Mouse (Mus musculus) bone marrow macrophage, adult 2 months (primary cell): Measurements from ENCODE around the gene Top2a.

ENCODE experiments used
- CTCF ChIP-seq: IDR thresholded peaks from 2 replicates; pipeline ENCODE4 v1.5.1; 2012; ENCODE audit warnings: low read depth, mild to moderate bottlenecking, low read length, moderate library complexity
- POLR2A ChIP-seq: IDR thresholded peaks from 2 replicates; pipeline ENCODE4 v1.6.1; 2012; ENCODE audit warnings: mild to moderate bottlenecking, low read depth, low read length, borderline replicate concordance

DNA sequence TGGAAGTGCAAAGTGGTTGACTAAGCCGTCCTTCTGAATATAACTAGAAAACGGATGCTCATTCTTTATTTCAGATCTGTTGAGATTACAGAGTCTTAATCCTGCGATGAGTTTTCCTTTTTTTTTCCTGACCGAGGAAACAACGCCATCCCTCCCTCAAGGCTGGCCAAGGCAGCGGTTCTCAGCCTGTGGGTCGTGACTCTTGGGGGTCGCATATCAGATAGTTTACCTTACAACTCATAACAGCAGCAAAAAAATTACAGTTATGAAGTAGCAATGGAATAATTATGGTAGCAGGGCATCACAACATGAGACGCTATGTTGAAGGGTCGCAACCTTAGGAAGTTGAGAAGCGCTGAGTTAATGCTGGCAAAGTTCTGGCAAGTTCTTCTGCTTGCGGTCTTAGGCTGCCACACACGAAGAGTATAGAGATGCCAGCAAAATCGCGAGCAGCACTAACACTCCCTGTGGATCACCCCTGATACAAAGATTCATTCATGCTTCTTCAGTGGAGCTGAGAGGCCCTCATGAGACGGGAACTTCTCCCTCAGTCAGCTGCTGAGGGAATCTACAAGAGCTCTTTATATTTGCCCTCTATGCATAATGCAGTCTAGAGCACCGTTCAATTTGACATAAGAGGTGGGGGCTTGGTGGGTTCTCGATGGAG lies 612 bp upstream of the Top2a start:
- TF ChIP-seq CTCF = no peak
- TF ChIP-seq POLR2A = no peak
